Mouse (Mus musculus) skeletal muscle tissue, adult 2 months (tissue): ENCODE data around the gene Foxb1.

ENCODE experiments used
- DNase-seq: peaks from one replicate; pipeline ENCODE4 v3.0.0-alpha.2; 2012; ENCODE audit warnings: low read depth, low spot score

Gene Foxb1

DNA sequence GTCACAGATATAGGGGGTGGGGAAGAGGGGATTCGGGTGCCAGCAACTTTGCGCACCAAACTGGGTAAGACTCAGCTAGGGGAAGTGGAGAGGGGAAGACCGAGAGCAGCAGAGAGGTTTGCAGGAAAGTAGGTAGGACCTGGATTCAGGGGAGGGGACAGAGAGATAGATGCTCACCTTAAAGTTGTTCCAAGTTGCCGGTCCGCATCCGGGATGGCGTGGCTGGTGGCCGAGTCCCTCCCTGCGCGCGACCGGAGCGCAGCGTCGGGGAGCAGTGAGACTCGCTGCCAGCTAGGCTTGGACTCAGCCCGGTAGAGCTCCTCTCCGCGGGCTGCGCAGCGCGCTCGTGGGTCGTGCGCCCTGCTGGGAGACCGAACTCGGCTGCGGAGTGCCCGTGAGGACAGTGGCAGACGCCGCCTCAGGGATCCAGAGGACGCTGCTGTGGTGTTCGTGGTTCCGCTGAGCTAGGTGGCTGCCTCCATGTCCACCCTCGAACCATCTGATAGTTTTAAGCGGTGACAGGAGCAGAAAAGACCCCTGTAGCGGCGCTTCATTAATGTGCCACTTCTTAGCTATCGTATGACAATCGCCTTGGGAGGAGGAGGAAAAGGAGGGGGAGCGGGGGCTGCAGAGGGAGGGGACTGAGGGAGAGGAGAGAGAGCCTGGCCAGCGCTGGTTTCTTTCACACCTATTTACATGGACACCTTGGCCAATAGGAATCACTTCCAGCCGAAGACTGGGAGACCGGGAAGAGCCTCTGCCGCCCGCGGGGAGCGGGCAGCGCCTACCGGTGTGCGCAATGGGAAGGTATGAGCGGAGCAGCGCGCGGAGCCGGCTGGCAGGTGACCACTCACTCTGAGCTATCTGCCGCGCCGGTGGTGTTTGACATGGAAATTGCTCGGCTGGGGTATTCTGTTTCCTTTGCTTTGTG, at the start of gene Foxb1:
Gene Foxb1, minus strand, starts transcription at position 570 of the 931 bp plus-strand sequence.
- no peak for DNase-seq

DNA sequence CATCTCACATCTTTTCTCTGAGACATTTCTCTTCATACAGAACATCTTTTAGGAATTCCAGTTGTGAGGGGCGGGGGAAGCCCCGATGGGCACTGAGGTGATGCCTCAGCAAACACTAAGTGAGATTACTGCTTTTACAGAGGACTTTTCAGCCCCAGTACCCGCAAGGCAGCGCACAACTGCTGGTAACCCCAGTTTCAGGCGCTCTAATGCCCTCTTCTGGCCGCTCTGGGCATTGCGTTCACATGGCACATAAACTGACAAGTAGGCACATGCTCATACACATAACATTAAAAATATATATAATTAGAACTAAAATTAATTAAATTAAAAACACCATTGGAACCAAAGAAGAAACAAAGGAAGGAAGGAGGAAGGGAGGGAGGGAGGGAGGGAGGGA, 29.8 kb upstream of the Foxb1 start:
- no peak for DNase-seq

DNA sequence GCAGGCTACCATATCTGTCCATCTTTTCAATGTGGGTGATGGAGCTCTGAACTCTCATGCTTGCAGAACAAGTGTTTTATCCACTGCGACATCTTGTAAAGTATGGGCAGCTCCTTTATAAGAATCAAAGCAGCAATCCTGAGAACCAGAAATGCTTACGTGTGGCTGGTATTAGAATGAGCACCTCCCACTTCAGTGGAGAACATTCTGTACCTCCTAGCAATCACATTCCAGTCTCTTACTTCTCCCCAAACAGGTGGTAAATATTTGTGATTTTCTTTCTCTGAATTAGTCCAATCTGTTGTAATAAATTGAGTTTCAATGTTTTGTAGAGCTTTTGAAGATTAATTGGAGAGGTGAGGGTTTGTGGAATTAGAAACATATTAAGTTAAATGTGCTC, 19.3 kb upstream of the Foxb1 start:
- no peak for DNase-seq

DNA sequence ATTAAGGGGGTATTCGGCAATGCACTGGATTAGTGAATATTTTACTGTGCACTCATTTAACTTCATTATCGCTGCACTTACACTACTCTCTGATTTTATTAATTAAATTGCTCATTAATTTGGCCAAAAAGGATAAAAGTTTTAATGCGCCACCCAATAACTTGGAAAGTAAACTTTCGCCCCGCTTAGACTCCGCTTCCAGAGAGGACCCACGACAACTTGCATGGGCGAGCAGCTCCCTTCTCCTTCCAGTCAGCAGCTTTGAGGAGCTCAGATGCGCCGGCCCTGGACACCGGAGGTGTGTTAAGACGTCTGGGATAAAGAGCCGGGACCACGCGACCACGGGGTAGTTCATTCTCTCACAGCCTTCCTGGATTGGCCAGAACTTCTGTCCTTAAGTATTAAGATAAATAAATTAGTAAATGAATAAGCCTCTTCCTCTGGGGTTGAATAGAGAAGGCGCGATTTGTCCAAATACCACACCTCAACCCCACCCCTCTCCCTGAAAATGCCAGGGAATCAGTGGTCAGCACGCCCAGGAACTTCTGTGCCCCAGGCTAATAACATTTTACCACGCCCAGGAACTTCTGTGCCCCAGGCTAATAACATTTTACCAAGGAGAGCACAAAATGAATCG, 9.3 kb upstream of the Foxb1 start:
- DNase-seq: no peak

DNA sequence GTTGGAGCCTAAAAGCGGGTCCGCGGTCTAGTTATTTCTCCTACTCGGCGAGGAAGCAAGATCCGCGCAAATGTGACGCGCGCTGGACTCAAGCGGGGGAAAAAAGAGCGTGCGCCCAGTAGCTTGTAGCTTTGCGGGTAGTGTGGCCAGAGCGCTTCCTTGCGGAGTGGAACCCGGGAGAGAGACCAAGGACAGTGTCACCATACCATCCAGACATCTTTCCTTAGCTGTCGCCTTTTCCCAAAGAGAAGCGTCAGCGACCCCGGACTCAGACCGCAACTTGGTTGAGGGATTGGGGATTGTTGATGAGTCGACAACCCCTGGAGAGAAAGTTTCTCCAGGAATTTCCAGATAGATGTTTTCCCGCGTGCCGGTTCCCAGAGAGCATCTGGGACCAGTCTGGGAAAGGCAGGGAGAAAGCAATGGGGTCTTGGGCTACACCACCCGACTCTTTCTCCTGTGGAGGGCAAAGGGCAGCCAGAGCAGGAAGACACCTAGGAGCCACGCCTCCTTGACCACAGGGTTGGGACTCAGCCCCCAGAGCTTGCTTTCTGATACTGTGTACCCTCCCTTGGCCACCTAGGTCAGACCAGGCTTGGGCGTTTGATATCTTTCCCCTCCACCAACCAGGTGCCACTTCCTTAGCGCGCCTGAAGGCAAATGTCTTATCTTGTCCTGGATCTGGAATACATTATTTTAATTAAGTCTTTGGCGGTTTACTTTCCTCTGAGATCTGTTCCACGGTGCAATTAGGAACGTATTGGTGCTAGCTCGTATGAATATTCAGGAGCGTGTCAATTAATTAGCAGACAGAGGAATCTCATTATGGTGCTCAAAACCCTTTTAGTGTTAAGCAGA, 8.6 kb upstream of the Foxb1 start:
- no peak for DNase-seq

DNA sequence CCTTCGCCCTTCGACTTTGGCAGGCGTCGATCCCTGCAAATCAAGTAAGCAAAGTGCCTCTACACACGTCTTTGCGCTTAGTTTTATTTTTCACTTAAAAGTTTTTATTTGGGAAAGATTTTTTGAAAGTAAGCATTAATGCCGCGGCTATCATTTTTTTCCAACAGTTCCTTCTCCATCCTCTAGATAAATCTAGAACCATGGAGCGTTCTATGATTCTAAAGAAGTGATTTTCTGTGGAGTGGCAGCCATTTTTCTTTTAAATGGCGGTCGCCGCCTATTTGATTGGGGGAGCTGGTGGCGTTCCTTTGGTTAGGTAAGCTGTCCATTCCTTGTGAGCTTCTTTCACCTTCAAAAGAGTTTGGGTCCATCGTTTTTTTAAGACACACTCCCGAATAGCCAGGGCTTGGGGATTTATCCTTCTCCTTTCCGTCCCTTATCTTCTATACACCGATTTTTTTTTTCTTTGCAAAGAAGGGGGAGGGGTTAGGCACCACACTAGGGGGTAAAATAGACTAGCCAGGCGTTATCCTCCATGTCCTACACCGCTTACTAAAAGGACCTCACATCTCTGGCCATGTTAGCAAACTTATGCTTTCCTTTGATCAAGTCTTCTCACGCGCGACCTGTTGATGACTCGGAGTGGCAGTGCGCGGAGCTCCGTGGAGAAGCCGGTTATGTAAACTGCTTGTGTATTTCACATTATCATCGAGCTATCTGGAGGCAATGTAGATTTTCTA, 7.6 kb upstream of the Foxb1 start:
- no peak for DNase-seq

DNA sequence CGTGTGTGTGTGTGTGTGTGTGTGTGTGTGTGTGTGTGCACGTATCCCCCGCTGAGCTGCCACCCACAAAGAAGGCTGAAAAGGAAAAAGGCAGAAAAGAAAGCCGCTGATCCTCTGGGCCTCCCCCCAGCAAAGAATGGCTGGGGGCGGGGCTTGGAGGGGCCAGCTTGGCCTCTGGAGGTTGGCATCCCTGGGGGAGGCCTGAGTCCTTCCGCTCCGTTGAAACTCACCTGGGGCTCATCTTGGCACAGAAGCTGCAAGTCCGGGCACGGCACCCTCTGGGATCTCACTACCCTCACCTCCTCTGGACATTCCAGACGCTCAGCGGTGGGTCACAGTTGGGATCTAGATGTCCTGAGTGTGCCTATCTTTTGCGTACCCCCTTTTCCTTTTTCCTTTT, 6.7 kb upstream of the Foxb1 start:
- no peak for DNase-seq

DNA sequence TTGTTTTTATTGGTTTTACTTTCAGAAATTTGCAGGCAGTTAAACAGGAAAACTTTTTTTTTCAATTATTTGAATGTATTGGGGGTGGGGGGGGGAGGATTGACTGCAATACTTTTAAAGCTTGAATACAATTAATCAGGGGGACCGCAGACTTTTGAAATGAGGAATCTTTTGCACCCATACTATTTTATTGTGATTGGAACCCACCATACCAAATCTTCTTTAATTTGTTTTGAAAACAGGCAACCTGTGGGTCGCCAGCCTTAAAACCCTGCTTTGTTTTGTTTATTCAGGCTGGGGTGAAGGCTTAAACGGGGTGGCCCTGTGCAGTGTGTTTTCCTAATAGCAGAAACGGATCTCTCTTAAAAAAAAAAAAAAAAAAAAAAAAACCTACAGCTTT, 6.2 kb upstream of the Foxb1 start:
- DNase-seq: no peak

DNA sequence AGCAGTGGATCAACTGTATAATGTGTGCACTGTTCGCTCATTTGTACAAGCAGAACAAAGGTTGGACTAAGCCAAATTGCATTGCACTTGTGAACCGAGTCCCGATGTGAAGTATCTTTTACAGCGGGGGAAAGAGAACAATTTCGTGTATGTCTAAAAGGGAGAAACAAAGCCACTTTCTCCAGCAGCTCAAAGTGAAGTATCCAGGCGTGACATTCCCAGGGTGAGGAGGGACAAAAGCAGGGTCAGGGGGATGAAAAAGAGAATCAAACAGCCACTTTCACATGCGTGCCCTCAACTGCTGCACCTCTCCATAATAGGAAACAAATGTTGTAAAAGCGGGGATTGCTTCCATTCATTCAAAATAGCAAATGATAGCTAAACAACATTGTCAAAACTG, 5.6 kb upstream of the Foxb1 start:
- DNase-seq: no peak

DNA sequence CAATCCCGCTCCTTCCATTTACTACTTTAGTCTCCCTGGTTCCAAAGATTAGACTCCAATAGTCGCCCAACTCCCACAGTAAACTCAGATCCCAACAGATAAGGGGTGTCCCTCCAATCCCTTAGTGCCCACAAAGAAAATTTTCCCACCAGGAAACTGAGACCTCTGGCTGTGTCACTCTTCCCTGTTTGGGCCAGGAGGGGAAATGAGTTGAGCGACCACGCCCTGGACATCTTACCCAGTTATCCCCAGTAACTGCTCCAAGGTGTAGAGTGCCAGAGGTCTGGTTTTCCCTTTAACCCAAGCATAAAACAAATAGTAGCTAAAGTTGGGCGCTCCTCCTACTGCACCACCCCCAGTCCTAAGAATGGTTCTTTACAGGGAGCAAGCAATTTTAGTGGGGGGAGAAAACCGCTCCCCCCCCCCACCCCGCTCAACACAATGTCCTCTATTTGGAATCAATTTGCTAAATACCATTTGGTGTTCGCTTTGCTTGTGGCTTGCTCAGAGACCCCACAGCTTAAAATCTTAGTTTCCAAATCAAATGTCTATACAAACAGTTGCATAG, 4.8 kb upstream of the Foxb1 start:
- no peak for DNase-seq

DNA sequence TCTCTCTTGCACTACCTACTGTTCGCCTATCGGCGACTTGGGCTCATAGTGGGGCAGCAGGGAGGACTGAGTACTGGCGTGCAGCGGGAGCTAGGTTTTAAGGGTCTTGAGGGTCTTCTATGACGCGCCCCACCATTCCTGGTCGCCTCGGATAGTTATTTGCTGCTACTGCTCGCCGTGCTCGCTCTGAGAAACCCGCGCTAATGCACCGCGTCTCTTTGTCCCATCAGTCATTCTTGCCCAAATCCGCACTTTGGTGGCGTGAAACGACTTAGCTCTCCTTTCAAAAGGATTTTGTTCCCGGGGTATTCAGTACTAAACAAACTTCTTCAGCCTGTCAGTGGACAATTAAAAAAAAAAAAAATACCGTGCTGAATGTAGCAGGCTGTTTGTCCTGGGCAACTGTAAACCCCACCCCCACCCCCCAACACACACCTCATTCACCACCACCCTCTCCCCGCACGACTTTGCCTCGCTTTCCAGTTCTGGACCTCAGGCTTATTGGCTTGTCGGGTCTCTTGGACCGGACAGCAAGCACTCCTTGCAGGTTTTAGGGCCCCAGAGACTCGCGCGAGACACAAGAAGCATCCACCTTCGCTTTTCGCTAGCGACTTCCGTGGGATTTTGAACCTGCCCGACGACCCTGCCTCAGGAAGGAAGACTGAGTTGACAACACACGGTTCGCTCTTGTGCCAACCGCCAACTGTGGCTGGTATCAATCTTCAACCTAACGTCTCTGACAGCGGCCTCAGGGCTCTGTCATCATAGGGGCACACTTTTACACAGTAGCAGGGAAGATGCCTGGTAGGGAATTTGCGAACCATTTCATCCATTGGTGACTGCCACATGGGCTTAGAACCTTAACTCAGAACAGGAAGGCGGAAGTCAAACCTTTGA, 4.1 kb upstream of the Foxb1 start:
- DNase-seq: no peak

DNA sequence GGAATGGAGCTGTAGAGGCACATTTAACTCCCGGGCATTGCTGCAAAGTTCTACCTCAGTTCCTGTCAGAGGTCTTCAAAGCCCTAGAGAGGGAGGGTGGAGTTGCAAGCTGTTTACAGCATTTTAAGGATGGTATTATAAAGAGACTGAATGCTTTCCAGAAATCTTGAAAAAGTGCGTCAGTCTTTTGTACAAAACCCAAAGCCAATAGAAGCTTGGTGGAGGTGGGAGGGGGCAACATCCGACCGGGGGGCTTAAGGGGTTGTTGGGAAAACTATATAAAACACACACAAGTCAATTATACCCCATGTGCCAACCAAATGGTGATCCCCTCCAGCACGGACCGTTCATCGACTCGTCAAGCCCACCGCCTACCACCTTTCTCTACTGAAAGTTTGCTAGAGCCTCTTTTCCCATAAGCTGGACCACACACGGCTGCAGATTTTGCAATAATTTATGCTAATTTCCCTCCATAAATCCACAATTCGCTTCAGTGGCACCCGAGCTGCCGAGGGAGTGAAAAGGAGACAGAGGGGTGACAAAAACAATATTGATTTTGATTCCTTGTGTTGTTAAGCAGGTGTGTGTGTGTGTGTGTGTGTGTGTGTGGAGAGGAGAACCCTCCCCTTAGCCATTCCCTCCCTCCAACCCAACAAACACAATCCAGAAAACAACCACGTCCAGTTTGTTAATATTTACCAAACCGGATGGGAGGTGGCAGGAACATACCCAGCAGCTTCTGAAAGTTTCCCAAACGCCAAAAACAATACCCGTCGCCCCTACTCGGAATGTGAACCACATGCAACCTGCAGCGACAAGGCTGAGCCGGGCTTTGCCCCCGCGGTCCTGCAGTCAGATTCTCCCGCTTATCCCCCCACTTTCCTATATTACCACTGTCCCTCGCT, 3.2 kb upstream of the Foxb1 start:
- DNase-seq: no peak

DNA sequence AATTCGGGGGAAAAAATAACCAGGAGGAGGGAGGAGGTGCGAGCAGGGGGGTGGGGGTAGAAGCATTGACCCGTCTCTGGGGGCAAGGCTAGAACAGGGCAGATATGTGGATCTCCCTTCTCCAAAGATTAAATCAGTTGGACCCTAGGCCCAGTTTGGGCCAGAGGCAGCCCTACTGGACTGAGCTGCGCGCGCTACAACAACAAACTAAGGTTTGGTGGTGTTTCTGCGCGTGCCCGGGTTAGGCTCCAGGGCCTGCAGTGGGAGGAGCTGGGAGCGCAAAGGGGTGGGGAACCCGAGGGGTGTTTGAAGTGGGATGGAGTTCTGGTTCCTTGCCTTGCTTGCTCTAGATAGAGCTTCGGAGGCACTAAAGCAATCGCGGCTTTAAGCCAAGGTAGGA, 2.0 kb upstream of the Foxb1 start:
- DNase-seq: no peak

DNA sequence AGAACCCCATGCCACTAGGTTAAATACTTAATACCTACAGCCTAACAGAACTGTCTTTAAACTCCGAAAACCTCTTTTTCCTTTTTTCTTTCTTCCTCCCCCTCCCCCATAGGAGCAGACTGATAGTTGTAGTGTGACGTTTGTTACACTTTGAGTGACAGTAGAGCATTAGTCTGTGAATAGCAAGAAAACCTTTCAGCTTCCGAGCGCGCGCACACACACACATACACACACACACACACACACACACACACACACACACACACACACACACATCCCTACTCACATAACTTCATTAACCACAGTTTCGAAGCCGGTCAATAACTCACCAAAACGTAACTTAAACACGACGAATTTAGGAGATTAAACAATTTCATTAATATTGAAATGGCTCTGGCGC, 1.5 kb upstream of the Foxb1 start:
- DNase-seq: no peak

DNA sequence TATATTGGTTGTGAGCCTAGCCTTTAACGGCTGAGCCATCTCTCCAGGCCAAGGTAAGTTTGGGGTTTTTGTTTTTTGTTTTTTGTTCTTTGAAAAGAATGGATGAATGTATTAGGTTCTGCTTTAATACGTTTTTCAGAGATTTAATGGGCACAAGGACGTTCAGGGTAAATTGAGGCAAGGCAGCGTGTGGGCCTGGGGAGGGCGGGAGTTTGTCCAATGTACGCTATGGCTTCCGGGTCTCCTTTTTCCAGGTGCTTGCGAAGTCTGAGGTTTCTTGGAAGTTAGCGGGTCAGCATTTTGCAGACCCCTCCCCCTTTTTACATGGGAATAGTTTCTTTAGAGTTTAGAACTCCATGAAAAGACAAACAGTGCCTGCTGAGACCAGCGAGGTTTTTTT, 829 bp upstream of the Foxb1 start:
- no peak for DNase-seq

DNA sequence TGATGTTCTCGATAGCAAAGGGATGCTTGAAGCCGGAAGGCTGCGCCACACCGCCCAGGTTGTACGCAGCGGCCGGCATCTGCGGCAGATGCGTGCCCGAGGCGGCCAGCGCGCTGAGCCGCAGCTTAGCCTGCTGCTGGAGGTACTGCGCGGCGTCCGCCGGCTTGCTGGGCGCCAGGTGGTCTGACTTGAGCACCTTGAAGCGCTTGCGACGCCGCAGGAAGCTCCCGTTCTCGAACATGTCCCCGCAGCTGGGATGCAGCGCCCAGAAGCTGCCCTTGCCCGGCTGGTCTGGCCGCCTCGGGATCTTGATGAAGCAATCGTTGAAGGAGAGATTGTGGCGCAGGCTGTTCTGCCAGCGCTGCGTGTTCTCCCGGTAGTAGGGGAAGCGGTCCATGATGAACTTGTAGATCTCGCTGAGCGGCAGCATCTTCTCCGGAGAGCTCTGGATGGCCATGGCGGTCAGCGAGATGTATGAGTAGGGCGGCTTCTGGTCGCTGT, 969 bp downstream of the Foxb1 start:
- no peak for DNase-seq

DNA sequence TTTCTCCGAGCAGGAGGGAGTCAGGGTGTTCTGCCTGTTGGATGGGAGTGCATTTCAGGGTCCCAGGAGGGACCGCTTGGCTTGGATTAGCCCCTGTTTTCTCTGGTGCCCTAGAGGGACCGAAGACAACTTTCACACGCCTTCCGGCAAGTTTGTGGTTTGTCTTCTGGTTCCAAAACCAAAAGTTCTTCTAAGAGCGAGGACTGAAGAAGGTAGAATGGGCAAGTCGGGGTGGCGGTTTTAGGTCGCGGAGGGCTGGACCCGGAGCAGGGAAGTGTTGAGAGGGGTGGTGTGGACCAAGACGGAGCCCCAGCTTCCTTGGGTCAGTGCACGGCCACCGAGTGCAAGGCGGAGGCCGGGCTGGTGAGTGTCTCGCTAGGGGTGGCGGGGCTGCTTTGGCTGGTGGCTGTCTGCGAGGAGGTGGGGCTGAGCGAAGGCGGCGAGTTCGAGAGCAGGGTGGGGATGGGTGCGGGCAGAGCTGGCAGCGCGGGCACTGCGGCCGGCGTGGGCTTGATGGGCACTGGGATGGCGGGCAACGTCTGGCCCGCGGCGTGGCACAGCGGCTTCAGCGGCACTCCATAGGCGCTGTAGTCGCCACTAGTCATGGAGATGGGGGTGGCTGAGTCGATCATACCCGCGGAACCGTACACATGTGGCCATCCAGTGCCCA, 1.7 kb downstream of the Foxb1 start:
- DNase-seq: no peak

DNA sequence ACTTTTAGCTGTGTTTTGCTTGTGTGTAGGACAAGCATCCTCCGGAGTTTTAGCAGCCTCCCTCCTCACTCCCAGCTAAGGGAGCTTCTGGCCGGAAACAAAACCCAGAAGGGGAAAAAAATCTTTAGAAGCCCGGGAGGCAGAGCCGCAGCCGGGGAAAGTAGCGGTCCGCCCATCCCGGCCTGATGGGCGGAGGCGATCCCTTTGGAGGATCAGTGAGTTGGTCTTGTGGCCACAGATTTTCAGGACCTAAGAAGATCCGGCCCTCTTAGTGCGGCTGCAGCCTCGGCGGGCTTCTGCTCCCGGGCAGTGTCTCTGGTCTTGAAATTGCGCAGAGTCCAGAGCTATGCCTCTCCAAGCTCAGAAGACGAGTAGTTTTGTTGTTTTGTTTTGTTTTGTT, 2.2 kb downstream of the Foxb1 start:
- DNase-seq: no peak
